Mouse (Mus musculus) midbrain, embryonic 14.5 days (tissue): ENCODE results near the gene Agtr1b. TPM values are rescaled to one million over a fixed set of nuclear protein-coding genes. Genes with fewer than 3 reads are reported as not detected.
A peak's percentile ranks its signal among the peaks of the same experiment; 100 is the strongest.

Experiments
- ATAC-seq: fragments of 200-750 bp; cut with Nextera tagmentation; 2 replicates; pipeline ENCODE4 v1.8.0; 2017; ENCODE audit warnings: moderate number of reproducible peaks, moderate library complexity; ENCODE audit not compliant: low FRiP score, low TSS enrichment
- DNase-seq: peaks from one replicate; pipeline ENCODE4 v3.0.0-alpha.2; 2015
- H3K27ac ChIP-seq: fragments of 300-500 bp; sonication (generic); replicated peaks from 2 replicates; pipeline ENCODE4 v1.5.1; 2014; ENCODE audit warnings: mild to moderate bottlenecking, low read depth, low read length, moderate library complexity
- H3K27me3 ChIP-seq: fragments of 300-500 bp; sonication (generic); 2 replicates; pipeline ENCODE4 v1.6.1; 2014; ENCODE audit warnings: low read length, control low read depth, mixed read lengths; ENCODE audit not compliant: control insufficient read depth, insufficient read depth
- H3K36me3 ChIP-seq: fragments of 300-500 bp; sonication (generic); 2 replicates; pipeline ENCODE4 v1.6.1; 2014; ENCODE audit warnings: low read length, control low read depth; ENCODE audit not compliant: control insufficient read depth, insufficient read depth
- H3K4me1 ChIP-seq: fragments of 300-500 bp; sonication (generic); 2 replicates; pipeline ENCODE4 v1.6.1; 2014; ENCODE audit warnings: mild to moderate bottlenecking, antibody characterized with exemption, low read length, control low read depth; ENCODE audit not compliant: control insufficient read depth, insufficient read depth
- H3K4me2 ChIP-seq: fragments of 300-500 bp; sonication (generic); 2 replicates; pipeline ENCODE4 v1.6.1; 2014; ENCODE audit warnings: mild to moderate bottlenecking, low read length, moderate library complexity
- H3K4me3 ChIP-seq: fragments of 300-500 bp; sonication (generic); replicated peaks from 2 replicates; pipeline ENCODE4 v1.5.1; 2014; ENCODE audit warnings: low read depth, low read length
- H3K9ac ChIP-seq: fragments of 300-500 bp; sonication (generic); replicated peaks from 2 replicates; pipeline ENCODE4 v1.6.1; 2014; ENCODE audit warnings: mild to moderate bottlenecking, low read length, moderate library complexity
- H3K9me3 ChIP-seq: fragments of 300-500 bp; sonication (generic); 2 replicates; pipeline ENCODE4 v1.6.1; 2016; ENCODE audit warnings: low read length, control low read depth, mixed read lengths; ENCODE audit not compliant: control insufficient read depth
- WGBS: fragments of 180-500 bp; shearing (Covaris S2); extraction: QIAGEN DNeasy Blood & Tissue Kit; methylation state at CpG from one replicate; pipeline ENCODE4 v1.1.7; 2014; 5-methylcytosine and 5-hydroxymethylcytosine counted together
- polyA plus RNA-seq: library from polyadenylated mRNA; unstranded; fragments of >200 nt; fragmentation: Nextera tagmentation; extraction: Ambion mirVana; gene quantifications from 2 replicates; pipeline ENCODE4 v1.2.1, GENCODE M21; 2014

The Agtr1b gene
- polyA plus RNA-seq = not detected in 2 replicates

GRCm38 (mm10) chr3:20366558-20367522 lies at the start of gene Agtr1b:
Agtr1b (minus strand) TSS chr3:20367177.
- Histone ChIP-seq H3K36me3 (no peaks in the 10 kb centered on the region), H3K4me2 (peak within 1 kb of the TSS; percentile 53), H3K27ac (no peak within 1 kb of the TSS), H3K4me1 (no peaks in the 10 kb centered on the region), H3K9me3 (no peaks in the 10 kb centered on the region), H3K9ac (peak within 1 kb of the TSS; percentile 31; the same call in 1 of the 2 replicates), H3K27me3 (no peaks in the 10 kb centered on the region), H3K4me3 (peak within 1 kb of the TSS; percentile 27)
- WGBS = 7% methylated on average over 19 of the region's 19 CpGs
- DNase-seq = peak; percentile 55
- peak; percentile 71 for ATAC-seq

- H3K27ac ChIP-seq = no peak overlapping the region
- DNase-seq = peak; percentile 8
- H3K36me3 ChIP-seq = no peaks in the 10 kb centered on the region
- H3K4me3 ChIP-seq = no peak overlapping the region
- H3K9me3 ChIP-seq = no peaks in the 10 kb centered on the region
- H3K4me2 ChIP-seq = no peak overlapping the region
- H3K4me1 ChIP-seq = no peaks in the 10 kb centered on the region
- H3K27me3 ChIP-seq = no peaks in the 10 kb centered on the region
- ATAC-seq = no peak
- H3K9ac ChIP-seq = no peak overlapping the region
Observed at GRCm38 (mm10) chr3:20353598-20353997, 13.4 kb downstream of the Agtr1b start.

GRCm38 (mm10) chr3:20348206-20348605 lies 18.8 kb downstream of the Agtr1b start:
- no peak overlapping the region for H3K9ac ChIP-seq
- H3K27me3 ChIP-seq = no peaks in the 10 kb centered on the region
- no peak overlapping the region for H3K27ac ChIP-seq
- H3K9me3 ChIP-seq = no peaks in the 10 kb centered on the region
- no peak for ATAC-seq
- no peaks in the 10 kb centered on the region for H3K4me1 ChIP-seq
- H3K4me2 ChIP-seq = no peak overlapping the region
- no peak overlapping the region for H3K4me3 ChIP-seq
- no peak for DNase-seq
- H3K36me3 ChIP-seq = no peaks in the 10 kb centered on the region

GRCm38 (mm10) chr3:20340402-20340801 lies 26.6 kb downstream of the Agtr1b start:
- Histone ChIP-seq H3K4me3 (no peak overlapping the region), H3K27me3 (no peaks in the 10 kb centered on the region), H3K4me1 (no peaks in the 10 kb centered on the region), H3K9me3 (no peaks in the 10 kb centered on the region), H3K9ac (no peak overlapping the region), H3K36me3 (no peaks in the 10 kb centered on the region), H3K4me2 (no peak overlapping the region), H3K27ac (no peak overlapping the region)
- WGBS = 91% methylated on average over 1 of the region's 1 CpGs
- DNase-seq = no peak
- ATAC-seq = no peak

GRCm38 (mm10) chr3:20334681-20335080 lies 32.3 kb downstream of the Agtr1b start:
- 67% methylated on average over 5 of the region's 5 CpGs for WGBS
- no peak for ATAC-seq

GRCm38 (mm10) chr3:20317233-20317632 lies 49.7 kb downstream of the Agtr1b start:
- no peaks in the 10 kb centered on the region for H3K4me1 ChIP-seq
- no peaks in the 10 kb centered on the region for H3K27me3 ChIP-seq
- H3K9me3 ChIP-seq = no peaks in the 10 kb centered on the region
- WGBS = 7% methylated on average over 1 of the region's 1 CpGs
- ATAC-seq = no peak
- H3K27ac ChIP-seq = no peak overlapping the region
- H3K36me3 ChIP-seq = no peaks in the 10 kb centered on the region
- no peak overlapping the region for H3K4me3 ChIP-seq
- no peak overlapping the region for H3K9ac ChIP-seq
- DNase-seq = no peak
- H3K4me2 ChIP-seq = no peak overlapping the region

More at GRCm38 (mm10) chr3:20334681-20335080, 32.3 kb downstream of the Agtr1b start:
- no peak for DNase-seq
- Histone ChIP-seq H3K9me3 (no peaks in the 10 kb centered on the region), H3K4me2 (no peak overlapping the region), H3K36me3 (no peaks in the 10 kb centered on the region), H3K4me1 (no peaks in the 10 kb centered on the region), H3K4me3 (no peak overlapping the region), H3K9ac (no peak overlapping the region), H3K27ac (no peak overlapping the region), H3K27me3 (no peaks in the 10 kb centered on the region)

GRCm38 (mm10) chr3:20309142-20309541 lies 57.8 kb downstream of the Agtr1b start:
- 88% methylated on average over 4 of the region's 4 CpGs for WGBS
- no peaks in the 10 kb centered on the region for H3K27me3 ChIP-seq
- H3K4me2 ChIP-seq = no peak overlapping the region
- no peak for DNase-seq
- no peaks in the 10 kb centered on the region for H3K9me3 ChIP-seq
- H3K4me1 ChIP-seq = no peaks in the 10 kb centered on the region
- H3K4me3 ChIP-seq = no peak overlapping the region
- no peak for ATAC-seq
- no peak overlapping the region for H3K9ac ChIP-seq
- no peaks in the 10 kb centered on the region for H3K36me3 ChIP-seq
- H3K27ac ChIP-seq = no peak overlapping the region

GRCm38 (mm10) chr3:20307256-20307655 lies 59.7 kb downstream of the Agtr1b start:
- no peak for DNase-seq
- H3K9me3 ChIP-seq = no peaks in the 10 kb centered on the region
- ATAC-seq = no peak
- WGBS = 89% methylated on average over 4 of the region's 4 CpGs
- H3K36me3 ChIP-seq = no peaks in the 10 kb centered on the region
- H3K27ac ChIP-seq = no peak overlapping the region
- no peaks in the 10 kb centered on the region for H3K4me1 ChIP-seq
- no peaks in the 10 kb centered on the region for H3K27me3 ChIP-seq
- H3K9ac ChIP-seq = no peak overlapping the region
- no peak overlapping the region for H3K4me3 ChIP-seq
- H3K4me2 ChIP-seq = no peak overlapping the region
